Mouse (Mus musculus) heart, embryonic 16.5 days (tissue): Measurements from ENCODE around the gene Spesp1. TPM values are rescaled to one million over a fixed set of nuclear protein-coding genes. Genes with fewer than 3 reads are reported as not detected.
A peak's percentile ranks its signal among the peaks of the same experiment; 100 is the strongest.

Experiments used
- ATAC-seq: fragments of 200-750 bp; cut with Nextera tagmentation; replicated peaks from 2 replicates; pipeline ENCODE4 v1.8.0; 2017; ENCODE audit warnings: moderate number of reproducible peaks; ENCODE audit not compliant: insufficient read depth, low FRiP score; ENCODE audit errors: extremely low read depth
- H3K27ac ChIP-seq: fragments of 300-500 bp; sonication (generic); 2 replicates; pipeline ENCODE4 v1.5.1; 2014; ENCODE audit warnings: mild to moderate bottlenecking, low read length, control low read depth, moderate library complexity
- H3K27me3 ChIP-seq: fragments of 300-500 bp; sonication (generic); 2 replicates; pipeline ENCODE4 v1.6.1; 2014; ENCODE audit warnings: low read length, mixed read lengths; ENCODE audit not compliant: control insufficient read depth, insufficient read depth
- H3K36me3 ChIP-seq: fragments of 300-500 bp; sonication (generic); 2 replicates; pipeline ENCODE4 v1.6.1; 2014; ENCODE audit not compliant: control insufficient read depth, insufficient read depth
- H3K4me1 ChIP-seq: fragments of 300-500 bp; sonication (generic); 2 replicates; pipeline ENCODE4 v1.6.1; 2014; ENCODE audit warnings: low read length, mixed read lengths; ENCODE audit not compliant: control insufficient read depth, insufficient read depth
- H3K4me2 ChIP-seq: fragments of 300-500 bp; sonication (generic); 2 replicates; pipeline ENCODE4 v1.6.1; 2014; ENCODE audit warnings: low read depth, mild to moderate bottlenecking, control low read depth, low read length
- H3K4me3 ChIP-seq: fragments of 300-500 bp; sonication (generic); 2 replicates; pipeline ENCODE4 v1.5.1; 2014; ENCODE audit warnings: mild to moderate bottlenecking, control low read depth, low read length
- H3K9ac ChIP-seq: fragments of 300-500 bp; sonication (generic); 2 replicates; pipeline ENCODE4 v1.6.1; 2014; ENCODE audit warnings: low read length, control low read depth
- H3K9me3 ChIP-seq: fragments of 300-500 bp; sonication (generic); replicated peaks from 2 replicates; pipeline ENCODE4 v1.6.1; 2016; ENCODE audit warnings: low read length; ENCODE audit not compliant: control insufficient read depth
- whole genome bisulfite sequencing: fragments of 180-500 bp; shearing (Covaris S2); extraction: QIAGEN DNeasy Blood & Tissue Kit; methylation state at CpG from one replicate; pipeline ENCODE4 v1.1.7; 2014; 5-methylcytosine and 5-hydroxymethylcytosine counted together
- polyA plus RNA-seq: library from polyadenylated mRNA; unstranded; fragments of >200 nt; fragmentation: Nextera tagmentation; extraction: Ambion mirVana; gene quantifications from 2 replicates; pipeline ENCODE4 v1.2.1, GENCODE M21; 2015

Spesp1 gene
- polyA plus RNA-seq, 1 experiment from 2014 or later, result not detected

GRCm38 (mm10) chr9:62255896-62256576 lies 26.0 kb downstream of the Spesp1 start:
- 68% methylated on average over 9 of the region's 9 CpGs for WGBS
- Histone ChIP-seq H3K9ac (no peak overlapping the region), H3K4me1 (no peaks in the 10 kb centered on the region), H3K27ac (no peak overlapping the region), H3K4me3 (no peak overlapping the region), H3K9me3 (peaks cover 6% of the 10 kb centered on the region; the same call in 1 of the 2 replicates), H3K36me3 (no peaks in the 10 kb centered on the region), H3K4me2 (no peak overlapping the region), H3K27me3 (no peaks in the 10 kb centered on the region)
- no peak for ATAC-seq

- ATAC-seq, result no peak
- WGBS, result 9% methylated on average over 3 of the region's 3 CpGs
Measured at GRCm38 (mm10) chr9:62253736-62254443, 28.1 kb downstream of the Spesp1 start.

GRCm38 (mm10) chr9:62250296-62250695 lies 31.7 kb downstream of the Spesp1 start:
- Histone ChIP-seq H3K27ac (no peak overlapping the region), H3K9ac (no peak overlapping the region), H3K27me3 (no peaks in the 10 kb centered on the region), H3K4me3 (no peak overlapping the region), H3K9me3 (no peaks in the 10 kb centered on the region), H3K4me2 (no peak overlapping the region), H3K36me3 (no peaks in the 10 kb centered on the region), H3K4me1 (no peaks in the 10 kb centered on the region)
- WGBS, result 85% methylated on average over 4 of the region's 4 CpGs
- no peak for ATAC-seq

More at GRCm38 (mm10) chr9:62253736-62254443, 28.1 kb downstream of the Spesp1 start:
- no peaks in the 10 kb centered on the region for H3K9me3 ChIP-seq
- H3K27me3 ChIP-seq, result no peaks in the 10 kb centered on the region
- no peak overlapping the region for H3K4me2 ChIP-seq
- no peaks in the 10 kb centered on the region for H3K4me1 ChIP-seq
- H3K36me3 ChIP-seq, result no peaks in the 10 kb centered on the region
- H3K4me3 ChIP-seq, result no peak overlapping the region
- H3K9ac ChIP-seq, result no peak overlapping the region
- no peak overlapping the region for H3K27ac ChIP-seq

GRCm38 (mm10) chr9:62246380-62246942 lies 35.5 kb downstream of the Spesp1 start:
- Histone ChIP-seq H3K27me3 (no peaks in the 10 kb centered on the region), H3K4me1 (0 out of 2 replicates have a peak, but pooled peaks cover 4% of the 10 kb centered on the region), H3K4me3 (no peak overlapping the region), H3K4me2 (no peak overlapping the region), H3K36me3 (no peaks in the 10 kb centered on the region), H3K9ac (no peak overlapping the region), H3K27ac (no peak overlapping the region), H3K9me3 (no peaks in the 10 kb centered on the region)
- WGBS, result 66% methylated on average over 4 of the region's 4 CpGs
- ATAC-seq, result no peak

GRCm38 (mm10) chr9:62245612-62246379 lies 36.2 kb downstream of the Spesp1 start:
- no peaks in the 10 kb centered on the region for H3K9me3 ChIP-seq
- 56% methylated on average over 17 of the region's 17 CpGs for WGBS
- H3K4me3 ChIP-seq, result no peak overlapping the region
- H3K36me3 ChIP-seq, result no peaks in the 10 kb centered on the region
- no peak overlapping the region for H3K4me2 ChIP-seq
- no peaks in the 10 kb centered on the region for H3K27me3 ChIP-seq
- H3K9ac ChIP-seq, result no peak overlapping the region
- ATAC-seq, result no peak
- 0 out of 2 replicates have a peak, but pooled peaks cover 4% of the 10 kb centered on the region for H3K4me1 ChIP-seq
- H3K27ac ChIP-seq, result no peak overlapping the region

- H3K9ac ChIP-seq, result 0 out of 2 replicates have a peak overlapping the region, but pooled peaks have one; percentile 18
- H3K4me3 ChIP-seq, result peak overlapping the region; percentile 43; the same call in 1 of the 2 replicates
Measured at GRCm38 (mm10) chr9:62244612-62245010, 37.4 kb downstream of the Spesp1 start.

GRCm38 (mm10) chr9:62243991-62244611 lies 37.9 kb downstream of the Spesp1 start:
- no peak overlapping the region for H3K27ac ChIP-seq
- H3K9me3 ChIP-seq, result no peaks in the 10 kb centered on the region
- no peaks in the 10 kb centered on the region for H3K36me3 ChIP-seq
- WGBS, result 21% methylated on average over 19 of the region's 19 CpGs
- H3K9ac ChIP-seq, result peak overlapping the region; percentile 60
- peak overlapping the region; percentile 43 for H3K4me3 ChIP-seq
- no peak for ATAC-seq
- no peaks in the 10 kb centered on the region for H3K27me3 ChIP-seq
- peak overlapping the region; percentile 63 for H3K4me2 ChIP-seq
- H3K4me1 ChIP-seq, result 0 out of 2 replicates have a peak, but pooled peaks cover 4% of the 10 kb centered on the region

More at GRCm38 (mm10) chr9:62244612-62245010, 37.4 kb downstream of the Spesp1 start:
- ATAC-seq, result no peak
- Histone ChIP-seq H3K27me3 (no peaks in the 10 kb centered on the region), H3K4me1 (0 out of 2 replicates have a peak, but pooled peaks cover 4% of the 10 kb centered on the region), H3K36me3 (no peaks in the 10 kb centered on the region), H3K27ac (no peak overlapping the region), H3K9me3 (no peaks in the 10 kb centered on the region), H3K4me2 (peak overlapping the region; percentile 63; the same call in 1 of the 2 replicates)
- 36% methylated on average over 3 of the region's 3 CpGs for WGBS

GRCm38 (mm10) chr9:62240036-62240435 lies 42.0 kb downstream of the Spesp1 start:
- Histone ChIP-seq H3K4me3 (no peak overlapping the region), H3K9me3 (no peaks in the 10 kb centered on the region), H3K27me3 (no peaks in the 10 kb centered on the region), H3K4me1 (0 out of 2 replicates have a peak, but pooled peaks cover 8% of the 10 kb centered on the region), H3K36me3 (no peaks in the 10 kb centered on the region), H3K27ac (no peak overlapping the region), H3K9ac (no peak overlapping the region), H3K4me2 (no peak overlapping the region)
- WGBS, result 70% methylated on average over 10 of the region's 10 CpGs
- ATAC-seq, result no peak
